Mouse (Mus musculus) stomach, postnatal 0 days (tissue): ENCODE results near the gene Tox2.

Source experiments
- CTCF ChIP-seq: IDR thresholded peaks from 2 replicates; pipeline ENCODE4 v1.5.1; 2016; ENCODE audit warnings: antibody characterized with exemption, low read depth, mild to moderate bottlenecking, moderate library complexity
- EP300 ChIP-seq: optimal IDR thresholded peaks from 2 replicates; pipeline ENCODE3; 2016; ENCODE audit warnings: antibody characterized with exemption

GRCm38 (mm10) chr2:163331423-163331822 lies 128.5 kb downstream of the Tox2 start:
- TF ChIP-seq EP300 (no peak), CTCF (no peak)
